Mouse (Mus musculus) erythroblast, embryonic 14.5 days (primary cell): Measurements from ENCODE around the gene Pcbp2.

Source experiments
- GATA1 ChIP-seq: IDR thresholded peaks from 2 replicates; pipeline ENCODE4 v1.6.1; 2012; ENCODE audit warnings: low read length, inconsistent platforms, mixed read lengths
- TAL1 ChIP-seq: IDR thresholded peaks from 3 replicates; pipeline ENCODE4 v1.6.1; 2012; ENCODE audit warnings: low read length, inconsistent platforms, mixed read lengths

GRCm38 (mm10) chr15:102519211-102520141, 49.1 kb downstream of the Pcbp2 start:
- TF ChIP-seq TAL1, result no peak
- no peak for TF ChIP-seq GATA1
